ENCODE assay signal across 14 mouse cellular contexts in the genomic region with DNA sequence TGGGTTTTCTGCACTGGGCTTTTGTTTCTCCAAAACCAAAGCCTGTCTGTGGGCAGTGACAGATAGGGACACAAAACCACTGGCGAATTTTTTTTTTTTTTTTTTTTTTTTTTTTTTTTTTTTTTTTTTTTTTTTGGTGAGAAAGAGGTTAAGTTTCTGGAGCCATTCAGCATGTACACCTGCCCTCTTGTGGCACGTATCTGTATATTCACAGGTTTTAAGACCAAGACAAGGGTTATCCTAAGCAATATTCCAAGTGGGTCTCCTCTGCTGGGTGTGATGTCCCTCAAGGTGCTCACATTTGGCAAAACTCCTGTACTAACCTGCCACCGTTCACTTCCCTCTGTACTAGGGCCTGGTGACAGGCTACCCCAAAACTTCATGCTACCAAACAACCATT. TPM values are rescaled to one million over a fixed set of nuclear protein-coding genes. Genes with fewer than 3 reads are reported as not detected.
A peak's percentile ranks its signal among the peaks of the same experiment; 100 is the strongest.
DNase-seq lines count a peak whose midpoint lies in the region; ATAC-seq and TF ChIP-seq lines count a peak whose summit lies in the region.
"Had no signal": no experiment of that assay in that cellular context is flagged by ENCODE, and none has a peak within 500 bp of the region (broad histone marks: within the 10 kb centered on the region; RNA-seq: fewer than 3 reads in every experiment).

No protein-coding gene starts in this region.

- no peak overlapping the region for H3K4me3 ChIP-seq in kidney, embryonic 14.5 days (ENCODE audit: low read length)
- H3K4me3 ChIP-seq: limb, embryonic 10.5 days; stomach, embryonic 15.5 days had no signal

- H3K4me1 ChIP-seq in kidney, embryonic 14.5 days (ENCODE audit: control insufficient read depth, insufficient read depth, low read length): peaks cover 30% of the 10 kb centered on the region; the same call in 1 of the 2 replicates

- no peaks in the 10 kb centered on the region for H3K27me3 ChIP-seq in kidney, embryonic 14.5 days (ENCODE audit: control insufficient read depth, insufficient read depth, low read length)
- no peaks in the 10 kb centered on the region for H3K27me3 ChIP-seq in Patski
- H3K27me3 ChIP-seq: stomach, embryonic 15.5 days had no signal

- H3K9me3 ChIP-seq in kidney, embryonic 14.5 days (ENCODE audit: control insufficient read depth, low read length): no peaks in the 10 kb centered on the region
- H3K9me3 ChIP-seq: limb, embryonic 10.5 days; stomach, embryonic 15.5 days had no signal

- POLR2A ChIA-PET in Patski (lab: Charles Lee): interaction anchor here (0.7 kb wide), 1 partner anchor 255 kb away, joined by 4 read pairs; no protein-coding TSS in a partner anchor

- DNase-seq in embryo, embryonic 10 days (ENCODE audit: low spot score): peak; percentile 60
- no peak for DNase-seq in embryo, embryonic 9.5 days (ENCODE audit: extremely low spot score)
- peak; percentile 27 for DNase-seq in kidney, postnatal 14 days
- peak; percentile 15 for DNase-seq in Patski (ENCODE audit: low read depth, low spot score)
- no peak for DNase-seq in gastrocnemius, adult 8-10 months (ENCODE audit: low spot score in 2 of 2)
- DNase-seq: B cell, adult 2 months; heart, postnatal 4 days had no signal

- H3K9ac ChIP-seq in kidney, embryonic 14.5 days (ENCODE audit: low read depth, low read length): no peak overlapping the region
- H3K9ac ChIP-seq: stomach, embryonic 15.5 days had no signal

- in situ Hi-C loops in Patski (cut with MboI; ENCODE audit: low pct_unique_long_range_greater_than_20kb): loop anchor here (10.0 kb wide), 2 partner anchors 257 to 537 kb away; no protein-coding TSS in a partner anchor

- no peak overlapping the region for H3K27ac ChIP-seq in kidney, embryonic 14.5 days (ENCODE audit: low read depth, low read length)
- H3K27ac ChIP-seq: limb, embryonic 10.5 days; macrophage; stomach, embryonic 15.5 days had no signal

- CTCF ChIA-PET in Patski (lab: Charles Lee): interaction anchor here (1.5 kb wide), 1 partner anchor 65 kb away, joined by 4 read pairs; the partner anchor contains the start of gene Edrf1

- no peak overlapping the region for H3K4me2 ChIP-seq in kidney, embryonic 14.5 days (replicated peaks; ENCODE audit: low read depth, low read length)
- H3K4me2 ChIP-seq: stomach, embryonic 15.5 days had no signal

- ATAC-seq in kidney, embryonic 14.5 days (ENCODE audit: low FRiP score, low TSS enrichment): no peak
- no peak for ATAC-seq in Patski
- ATAC-seq in common myeloid progenitor, adult 5-6 weeks (replicated peaks; ENCODE audit: low read depth, poor library complexity, severe bottlenecking): 0 out of 2 replicates have a peak, but pooled peaks have one; percentile 50
- no peak for ATAC-seq in erythroid progenitor cell, adult 5-6 weeks (replicated peaks; ENCODE audit: low FRiP score, poor library complexity, severe bottlenecking)

- WGBS in kidney, embryonic 14.5 days: 31% methylated on average over 3 of the region's 3 CpGs

- H3K36me3 ChIP-seq in kidney, embryonic 14.5 days (ENCODE audit: control insufficient read depth, insufficient read depth, low read length): no peaks in the 10 kb centered on the region
- H3K36me3 ChIP-seq: limb, embryonic 10.5 days; stomach, embryonic 15.5 days had no signal

- peak; percentile 45 for TF ChIP-seq CTCF in Patski (IDR thresholded peaks at IDR 0.05)

RNA-seq across cellular contexts. Expression of gene Tex36, which starts 30.0 kb away (rescaled TPM):
- not detected in 2 replicates for polyA plus RNA-seq in kidney, embryonic 14.5 days (2014; fragmentation: Nextera tagmentation; extraction: Ambion mirVana)
- not detected for polyA plus RNA-seq in Patski (2021)
- total RNA-seq in common myeloid progenitor, adult 5-6 weeks (2017): not detected in 2 replicates
- total RNA-seq in erythroid progenitor cell, adult 5-6 weeks (2015; ENCODE audit: low replicate concordance): not detected in 2 replicates
- total RNA-seq in erythroid progenitor cell, adult 5-6 weeks (2017; ENCODE audit: low replicate concordance): not detected in 2 replicates
- not detected for total RNA-seq in gastrocnemius, adult 8-10 months (2022)
- total RNA-seq: adrenal gland, adult 18-20 months; heart, postnatal 4 days had no signal
- polyA plus RNA-seq: limb, embryonic 10.5 days; macrophage; stomach, embryonic 15.5 days had no signal

Comparison
In these comparisons a context has a peak if more than half of its experiments do, and no peak if none do; other contexts are left out.
1. DNase-seq: peak in embryo, embryonic 10 days (single experiment), kidney, postnatal 14 days (single experiment) and Patski (single experiment); none in embryo, embryonic 9.5 days (single experiment) and gastrocnemius, adult 8-10 months (0 of 2).